Mouse (Mus musculus) neural tube, embryonic 12.5 days (tissue): ENCODE measurements around the gene Dntt. TPM values are rescaled to one million over a fixed set of nuclear protein-coding genes. Genes with fewer than 3 reads are reported as not detected.

ENCODE experiments used
- polyA plus RNA-seq: library from polyadenylated mRNA; unstranded; fragments of >200 nt; fragmentation: Nextera tagmentation; extraction: Ambion mirVana; gene quantifications from 2 replicates; pipeline ENCODE4 v1.2.1, GENCODE M21; 2016

The Dntt gene
- polyA plus RNA-seq, 1 experiment from 2014 or later: 0.15 TPM

Other genes with a start within 250 kb of the Dntt start
- gene Ccnj, start 198.0 kb upstream of the Dntt start, polyA plus RNA-seq: 28.2 and 35.1 TPM in 2 replicates
- gene Zfp518a, start 134.6 kb upstream of the Dntt start, polyA plus RNA-seq: 9.7 and 11.9 TPM in 2 replicates
- 0.58 and 0.64 TPM in 2 replicates for gene Blnk, start 34.7 kb upstream of the Dntt start, polyA plus RNA-seq
- not detected in 2 replicates for gene Opalin, start 47.8 kb downstream of the Dntt start, polyA plus RNA-seq
- 1.1 and 1.5 TPM in 2 replicates for gene Tll2, start 177.6 kb downstream of the Dntt start, polyA plus RNA-seq
- 123 and 137 TPM in 2 replicates for gene Tm9sf3, start 234.7 kb downstream of the Dntt start, polyA plus RNA-seq